Mouse (Mus musculus) layer of hippocampus, adult 8-10 months (tissue): Measurements from ENCODE around the gene 6330409D20Rik. TPM values are rescaled to one million over a fixed set of nuclear protein-coding genes. Genes with fewer than 3 reads are reported as not detected.

Source experiments
- DNase-seq, 2 experiments: peaks; one replicate each; pipeline ENCODE4 v3.0.0; 2022; ENCODE audit warnings: low spot score in 2 of 2
- microRNA-seq, 2 experiments: library from miRNA; unstranded; fragments of <30 nt; microRNA quantifications; one replicate each; pipeline ENCODE4 v1.2.0; 2022
- total RNA-seq, 4 experiments: library from RNA; stranded (reverse); gene quantifications; 2 replicates each; pipeline ENCODE4 v1.2.4; 2022

6330409D20Rik gene
- total RNA-seq, 4 experiments from 2014 or later, result 0.92 to 2.1 (median 1.5) TPM

DNA sequence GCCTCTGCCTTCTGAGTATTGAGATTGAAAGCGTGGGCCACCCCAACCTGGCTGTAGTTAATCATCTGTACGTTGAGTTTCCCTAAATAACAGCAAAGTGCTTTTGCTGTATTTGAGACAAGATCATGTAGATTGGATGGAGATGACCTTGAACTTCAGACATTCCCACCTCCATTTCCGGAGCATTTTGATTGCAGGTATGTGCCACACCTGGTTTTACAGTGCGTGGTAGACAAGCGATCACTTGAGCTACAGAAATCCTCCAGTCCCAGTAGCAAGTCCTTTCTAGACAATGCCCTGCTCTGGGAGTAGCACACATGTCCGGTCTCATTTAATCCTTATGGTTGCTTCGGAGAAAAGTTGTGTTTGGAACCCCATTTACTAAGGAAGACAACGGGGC, 37.8 kb downstream of the 6330409D20Rik start:
- no peak for DNase-seq

DNA sequence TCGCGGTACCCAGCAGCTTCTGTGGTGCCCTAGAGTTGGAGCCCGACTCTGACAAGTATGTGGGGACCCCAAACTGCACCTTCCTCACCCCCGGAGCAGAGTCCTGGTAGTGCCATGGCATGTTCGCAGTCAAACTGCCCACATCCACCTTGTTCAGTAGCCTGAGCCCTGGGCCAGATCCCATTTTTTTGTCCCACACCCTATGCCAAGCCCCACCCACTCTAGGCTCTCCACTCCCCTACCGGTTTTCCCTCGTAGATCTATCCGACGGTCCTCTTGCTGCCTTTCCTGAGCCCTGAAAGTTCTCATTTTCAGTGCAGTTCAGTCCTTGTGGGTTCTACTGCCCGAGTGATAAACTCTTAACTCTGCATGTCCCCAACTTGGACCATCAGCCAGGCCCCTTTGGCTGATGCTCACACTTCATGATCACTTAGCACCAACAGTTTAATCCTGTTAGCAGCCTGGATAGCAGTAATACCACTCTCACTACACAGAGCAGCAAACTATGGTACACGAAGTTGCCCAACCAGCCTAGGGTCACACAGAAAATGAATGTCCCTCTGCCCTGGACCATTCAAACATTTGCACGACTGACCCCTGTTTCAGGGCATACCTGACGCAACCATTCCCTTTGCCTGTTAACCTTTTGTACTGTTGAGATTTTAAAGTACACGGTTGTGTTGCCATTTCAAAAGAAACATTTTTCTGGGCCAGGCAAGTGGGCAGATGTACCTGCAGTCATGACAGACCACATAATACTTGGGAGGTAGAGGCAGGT, 39.7 kb downstream of the 6330409D20Rik start:
- DNase-seq, result no peak

DNA sequence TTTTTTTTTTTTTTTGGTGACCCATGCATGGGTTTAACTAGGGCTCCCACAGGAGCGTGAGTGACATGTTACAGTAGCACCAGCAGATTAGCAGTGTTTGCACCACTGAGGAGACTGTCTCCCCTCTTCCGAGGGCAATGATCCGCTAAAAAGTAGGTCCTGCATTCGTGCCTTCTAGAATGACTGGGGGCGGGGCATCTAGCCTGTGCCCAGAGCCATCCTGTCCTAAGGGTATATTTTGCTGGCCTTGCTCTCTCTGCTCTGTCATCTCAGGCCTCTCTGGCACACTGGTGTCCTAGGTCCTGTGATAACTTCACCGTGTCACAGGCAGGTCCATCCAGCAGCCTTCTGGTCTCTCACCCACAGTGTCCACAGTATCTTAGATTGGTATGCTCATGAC, 41.1 kb downstream of the 6330409D20Rik start:
- DNase-seq, result no peak

DNA sequence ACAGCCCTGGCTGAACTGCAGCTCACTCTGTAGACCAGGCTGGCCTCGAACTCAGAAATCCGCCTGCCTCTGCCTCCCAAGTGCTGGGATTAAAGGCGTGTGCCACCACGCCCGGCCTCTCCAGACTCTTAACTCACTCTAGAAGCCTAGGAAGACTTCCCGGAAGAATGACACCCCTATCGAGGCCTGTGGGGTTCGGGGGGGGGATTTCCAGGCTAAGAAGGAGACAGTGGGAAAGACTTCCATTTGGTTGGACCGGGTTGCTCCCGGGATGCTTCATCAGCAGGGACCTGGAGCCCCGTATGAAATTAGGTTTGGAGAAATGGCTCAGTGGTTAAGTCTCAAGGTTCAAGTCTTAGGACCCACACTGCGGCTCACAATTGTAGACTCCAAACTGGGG, 46.1 kb downstream of the 6330409D20Rik start:
- DNase-seq, result no peak

DNA sequence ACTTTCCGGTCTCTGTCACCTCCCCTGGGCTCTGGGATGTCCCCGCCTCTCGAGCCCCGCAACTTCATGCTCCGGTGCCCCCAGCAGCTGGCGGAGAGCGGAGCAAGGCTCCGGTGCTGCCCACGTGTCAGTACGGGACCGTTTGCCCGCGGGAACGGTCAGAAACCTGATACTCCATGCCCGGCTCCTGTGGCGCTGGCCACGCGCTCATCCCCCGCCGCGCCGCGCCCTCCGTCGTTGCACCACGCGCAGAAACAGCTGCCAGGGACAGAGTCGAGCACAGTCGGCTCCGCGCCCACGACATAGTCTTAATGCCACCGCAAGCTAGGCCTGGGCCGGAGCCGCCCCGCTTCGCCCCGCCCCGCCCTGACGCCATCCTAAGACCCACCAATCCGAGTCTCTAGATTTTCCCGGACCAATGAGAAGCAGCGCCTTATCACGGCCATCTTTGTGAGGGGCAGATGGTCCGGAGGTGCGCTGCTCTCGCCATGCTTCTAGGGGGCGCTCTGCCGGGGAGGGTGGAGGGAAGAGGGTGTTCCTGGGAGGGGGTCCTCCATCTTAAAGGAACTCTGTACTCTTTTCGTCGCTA, 46.9 kb downstream of the 6330409D20Rik start:
- peak; percentile 93 to 94 for DNase-seq

DNA sequence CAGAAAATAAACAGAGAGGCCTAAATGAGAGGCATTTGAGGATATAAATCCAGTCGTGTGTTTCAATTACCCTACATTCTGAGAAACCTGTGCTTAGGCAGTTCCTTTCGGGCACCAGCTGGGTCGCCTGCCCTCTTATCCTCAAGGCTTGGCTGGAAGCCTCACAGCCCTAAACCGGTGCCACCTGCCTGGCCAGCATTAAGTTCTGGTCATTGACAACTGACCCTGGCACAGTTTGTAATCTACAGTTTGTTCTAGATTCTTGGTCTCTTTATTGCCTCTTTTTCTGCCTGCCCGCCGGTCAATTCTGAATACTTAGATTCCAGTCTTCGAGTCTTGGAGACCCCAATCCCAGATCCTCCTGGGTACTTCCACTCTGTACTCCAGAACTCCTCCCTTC, 47.5 kb downstream of the 6330409D20Rik start:
- DNase-seq, result no peak

DNA sequence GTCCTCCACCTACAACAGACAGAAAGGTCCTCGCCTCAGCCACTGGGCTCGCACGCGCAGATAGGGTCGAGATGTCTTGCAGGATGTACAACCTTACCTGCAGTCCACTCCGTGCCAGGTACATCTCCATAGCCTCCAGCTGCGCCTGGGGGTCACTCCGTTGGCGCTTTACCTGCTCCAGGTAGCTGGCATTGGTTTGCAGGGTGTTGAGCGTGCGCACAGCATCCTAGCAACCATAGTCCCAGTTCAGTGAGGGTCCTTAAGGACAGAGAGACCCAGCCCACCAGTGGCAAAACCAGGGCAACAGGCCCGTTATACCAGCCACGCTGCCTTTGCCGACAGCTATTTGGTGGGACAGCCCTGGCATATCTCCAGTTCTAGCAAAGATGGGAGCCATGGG, 48.3 kb downstream of the 6330409D20Rik start:
- DNase-seq, result no peak

DNA sequence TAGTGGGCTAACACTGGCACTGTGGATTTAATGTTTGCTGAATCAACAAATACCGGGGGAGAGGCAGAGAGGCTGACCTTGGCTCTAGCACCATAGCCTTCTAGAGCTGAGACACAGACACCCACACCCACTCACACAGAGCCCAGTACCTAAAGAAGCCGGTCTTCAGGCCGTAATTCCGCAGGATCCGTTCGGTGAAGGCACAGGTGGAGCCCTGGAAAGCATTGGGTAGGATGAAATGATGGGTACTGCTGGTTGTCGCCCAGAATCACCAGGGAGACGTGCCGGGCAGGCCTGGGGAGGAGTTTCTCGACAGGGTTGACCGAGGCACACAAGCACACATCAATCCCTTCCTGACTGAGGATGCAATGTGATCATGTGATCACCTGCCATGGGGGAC, 49.8 kb downstream of the 6330409D20Rik start:
- no peak for DNase-seq

DNA sequence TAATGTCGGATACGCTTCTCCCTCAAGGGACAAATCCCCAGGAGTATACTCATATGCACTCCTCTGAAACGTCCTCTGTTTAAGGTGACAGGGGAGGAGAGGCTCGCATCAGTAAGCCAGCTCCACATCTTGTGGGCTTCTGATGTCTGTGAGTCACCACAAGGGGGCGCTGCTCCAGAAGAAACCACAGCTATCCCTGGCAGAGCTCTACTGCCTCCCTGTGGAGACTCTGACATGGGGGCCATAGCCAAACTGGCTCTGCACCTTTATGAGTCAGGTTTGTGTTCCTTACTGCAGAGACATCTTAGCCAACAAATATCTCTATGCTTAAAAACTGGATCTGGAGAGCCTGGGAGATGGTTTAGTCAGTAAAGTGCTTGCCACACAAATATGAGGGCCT, 51.4 kb downstream of the 6330409D20Rik start:
- DNase-seq, result peak; percentile 82 to 90

DNA sequence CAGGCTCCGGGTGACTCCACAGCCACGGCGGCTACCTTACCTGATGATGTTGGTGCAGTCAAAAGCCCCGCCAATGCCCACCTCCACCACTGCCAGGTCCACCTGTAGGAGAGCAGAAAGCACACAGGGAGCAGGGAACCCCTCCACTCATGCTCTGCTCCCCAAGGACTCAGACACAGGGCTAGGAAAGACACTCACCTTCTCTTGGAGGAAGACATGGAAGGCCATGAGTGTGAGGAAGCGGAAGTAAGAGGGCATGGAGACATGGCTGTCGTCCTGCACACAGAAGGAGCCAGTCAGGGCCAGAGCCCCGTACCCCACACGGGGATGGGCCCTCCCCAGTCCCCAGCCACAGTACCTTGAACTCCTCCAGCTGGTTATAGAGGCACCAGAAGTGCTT, 53.3 kb downstream of the 6330409D20Rik start:
- DNase-seq, result no peak

DNA sequence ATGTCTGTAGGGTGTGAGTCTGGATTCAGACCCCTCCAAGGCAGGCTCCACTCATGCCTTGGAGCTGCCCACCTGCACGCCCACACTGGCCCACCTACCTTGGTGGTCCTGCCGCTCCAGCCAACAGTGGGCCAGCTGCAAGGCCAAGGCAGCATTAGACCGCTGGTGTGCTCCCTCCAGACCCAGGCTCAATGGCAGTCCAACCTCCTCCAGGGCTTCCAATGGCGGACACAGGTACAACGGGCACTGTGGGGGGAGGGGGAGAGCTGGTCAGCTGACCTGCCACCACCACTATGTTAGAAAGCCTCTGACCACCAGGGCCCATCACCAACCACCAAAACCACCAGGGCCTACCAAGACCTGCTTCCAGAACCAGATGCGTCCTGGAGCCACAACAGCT, 54.2 kb downstream of the 6330409D20Rik start:
- no peak for DNase-seq

DNA sequence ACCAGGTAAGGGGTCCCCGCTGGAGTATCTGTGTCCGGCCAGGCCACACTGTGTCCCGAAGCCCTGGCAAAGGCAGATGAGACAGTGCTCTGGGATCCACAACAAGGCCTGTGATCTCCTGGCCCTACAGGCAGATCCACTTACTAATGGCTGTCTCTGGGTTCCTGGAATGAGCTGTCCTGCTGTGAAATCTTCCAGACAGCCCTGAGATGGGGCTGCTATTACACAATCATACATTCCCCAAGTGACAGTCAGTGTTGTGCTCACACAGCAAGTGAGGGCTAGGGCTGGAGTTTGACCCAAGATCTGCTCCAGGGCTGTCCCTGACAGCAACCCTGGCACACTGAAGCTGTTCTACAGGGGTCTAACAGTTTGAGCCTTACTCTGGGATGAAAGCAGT, 55.0 kb downstream of the 6330409D20Rik start:
- no peak for DNase-seq

DNA sequence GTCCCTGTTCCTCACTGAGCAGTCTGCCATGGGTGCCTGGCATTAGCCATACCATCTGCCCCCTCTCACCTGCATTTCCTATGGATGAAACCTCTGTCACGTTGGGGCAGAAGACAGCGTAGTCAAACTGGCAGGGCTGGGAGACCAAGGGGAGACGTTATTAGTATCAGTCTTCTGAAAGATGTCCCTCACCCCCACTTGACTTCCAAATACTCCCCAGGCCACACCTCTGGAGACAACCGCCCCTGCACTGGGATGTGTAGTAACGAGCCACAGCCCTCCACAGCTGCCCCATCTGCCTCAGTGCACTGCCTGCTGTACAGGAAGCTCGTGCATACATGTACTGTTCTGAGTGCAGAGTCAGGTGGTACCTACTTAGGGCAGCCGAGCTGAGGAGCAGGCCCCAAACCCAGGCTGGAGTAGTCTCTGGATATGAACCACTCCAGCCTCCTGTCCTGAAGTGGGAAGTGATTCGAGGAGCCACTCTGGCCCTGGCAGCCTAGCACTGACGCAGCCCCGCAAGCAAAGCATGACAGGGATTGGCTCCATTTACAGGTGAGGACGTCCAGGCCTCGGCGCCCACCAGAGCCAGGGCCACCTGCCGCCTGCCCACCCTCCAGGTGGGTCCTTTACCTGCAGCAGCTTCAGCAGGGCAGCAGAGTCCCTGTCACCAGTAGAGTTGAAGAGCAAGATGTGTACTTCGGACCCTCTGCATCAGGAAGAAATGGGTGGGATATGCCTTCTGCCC, 56.0 kb downstream of the 6330409D20Rik start:
- no peak for DNase-seq

DNA sequence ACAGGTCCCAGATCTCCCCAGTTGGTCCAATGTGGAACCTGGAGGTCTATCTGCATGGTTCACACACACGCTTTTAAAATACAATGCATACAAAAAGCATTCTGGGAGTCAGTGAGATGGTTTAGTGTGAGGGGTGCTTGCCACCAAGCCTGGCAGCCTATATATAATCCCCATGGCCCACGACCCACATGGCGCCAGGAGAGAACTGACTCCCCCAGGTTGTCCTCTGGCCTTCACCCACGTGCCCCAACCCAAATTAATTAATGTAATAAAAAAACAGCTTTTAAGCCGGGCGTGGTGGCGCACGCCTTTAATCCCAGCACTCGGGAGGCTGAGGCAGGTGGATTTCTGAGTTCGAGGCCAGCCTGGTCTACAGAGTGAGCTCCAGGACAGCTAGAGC, 57.1 kb downstream of the 6330409D20Rik start:
- no peak for DNase-seq

DNA sequence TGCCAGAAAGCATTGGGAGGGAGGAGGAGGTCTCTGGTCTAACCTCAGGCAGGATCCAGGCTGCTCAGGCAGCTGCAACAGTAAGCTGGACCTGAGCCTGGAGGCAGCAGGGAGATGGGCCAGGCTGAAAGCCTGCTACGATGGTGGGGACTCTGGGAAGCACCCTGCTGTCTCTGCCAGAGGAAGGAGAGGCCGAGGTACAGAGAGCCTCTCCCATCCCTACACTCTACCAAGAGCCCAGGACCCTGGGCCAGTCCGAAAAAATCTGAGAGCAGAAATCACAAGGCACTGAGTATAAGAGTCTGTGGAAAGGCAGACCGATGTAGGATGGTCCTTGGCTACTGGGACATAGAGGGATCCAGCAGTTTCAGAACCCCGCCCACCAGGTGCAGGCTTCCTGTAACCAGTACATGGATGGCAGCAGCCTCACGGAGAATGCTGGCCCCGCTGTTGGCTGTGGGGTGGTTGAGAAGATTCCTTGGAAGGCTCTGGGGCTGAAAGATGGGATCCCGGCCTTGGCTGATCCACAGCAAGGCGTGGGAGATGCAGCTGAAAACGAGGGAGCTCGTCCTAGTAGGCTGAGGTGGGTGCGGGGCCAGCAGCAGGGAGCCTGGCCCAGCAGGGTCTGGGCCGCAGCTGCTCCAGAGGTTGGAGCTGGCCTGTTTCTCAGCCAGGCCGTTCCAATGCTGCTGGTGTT, 57.9 kb downstream of the 6330409D20Rik start:
- DNase-seq, result no peak

Small RNA genes within 50 kb of the gene (microRNA-seq; reads per million reads assigned to microRNA genes)
- 0 to 0.25 reads per million in 2 experiments for gene Mir2861
- gene Mir3960, result 0 to 0.32 reads per million in 2 experiments
- 0 to 0.64 reads per million in 2 experiments for gene Mir8093

Other genes with a start within 250 kb of the 6330409D20Rik start
- gene Fam102a, start 205.7 kb downstream of the 6330409D20Rik start, total RNA-seq, result 10 to 100 TPM; 69.9 to 81.1 (median 75.7) TPM
- 10 to 100 TPM; 73.1 to 87.1 (median 74.8) TPM for gene Dpm2, start 170.2 kb downstream of the 6330409D20Rik start, total RNA-seq
- 1 to 10 TPM; 4.0 to 5.2 (median 4.5) TPM for gene Pip5kl1, start 166.2 kb downstream of the 6330409D20Rik start, total RNA-seq
- under 1 TPM; 0.23 to 0.74 (median 0.40) TPM for gene 9430097D07Rik, start 165.3 kb downstream of the 6330409D20Rik start, total RNA-seq
- gene St6galnac4, start 153.9 kb downstream of the 6330409D20Rik start, total RNA-seq, result 10 to 100 TPM; 36.1 to 48.6 (median 40.3) TPM
- 100 to 1,000 TPM; 110 to 144 (median 116) TPM for gene St6galnac6, start 141.3 kb downstream of the 6330409D20Rik start, total RNA-seq
- gene Ak1, start 119.3 kb downstream of the 6330409D20Rik start, total RNA-seq, result 100 to 1,000 TPM; 116 to 131 (median 119) TPM
- gene Eng, start 94.4 kb downstream of the 6330409D20Rik start, total RNA-seq, result 10 to 100 TPM; 18.2 to 24.8 (median 18.7) TPM
- 10 to 100 TPM in 3 of 4 experiments, 1 to 10 TPM in 1; 7.6 to 17.7 (median 11.4) TPM for gene Fpgs, start 36.9 kb downstream of the 6330409D20Rik start, total RNA-seq
- 100 to 1,000 TPM; 102 to 129 (median 111) TPM for gene Cdk9, start 27.9 kb downstream of the 6330409D20Rik start, total RNA-seq
- gene Sh2d3c, start 20.0 kb downstream of the 6330409D20Rik start, total RNA-seq, result 10 to 100 TPM; 18.5 to 23.8 (median 21.0) TPM
- gene Tor2a, start 16.2 kb upstream of the 6330409D20Rik start, total RNA-seq, result 10 to 100 TPM; 28.6 to 33.5 (median 31.1) TPM
- gene Ttc16, start 34.6 kb upstream of the 6330409D20Rik start, total RNA-seq, result 1 to 10 TPM in 2 of 4 experiments, under 1 TPM in 2; 0.52 to 1.6 (median 1.1) TPM
- gene Ptrh1, start 34.8 kb upstream of the 6330409D20Rik start, total RNA-seq, result 1 to 10 TPM; 4.5 to 7.0 (median 5.8) TPM
- gene Cfap157, start 43.4 kb upstream of the 6330409D20Rik start, total RNA-seq, result 1 to 10 TPM in 3 of 4 experiments, under 1 TPM in 1; 0.66 to 1.9 (median 1.2) TPM
- gene Stxbp1, start 106.2 kb upstream of the 6330409D20Rik start, total RNA-seq, result 100 to 1,000 TPM; 583 to 634 (median 610) TPM
- 10 to 100 TPM; 21.8 to 39.3 (median 32.1) TPM for gene Fam129b, start 135.1 kb upstream of the 6330409D20Rik start, total RNA-seq
- 100 to 1,000 TPM; 120 to 150 (median 129) TPM for gene Rpl12, start 220.5 kb upstream of the 6330409D20Rik start, total RNA-seq
- 10 to 100 TPM; 35.1 to 39.9 (median 38.6) TPM for gene Lrsam1, start 220.6 kb upstream of the 6330409D20Rik start, total RNA-seq
- gene Slc2a8, start 241.1 kb upstream of the 6330409D20Rik start, total RNA-seq, result 10 to 100 TPM; 19.7 to 23.1 (median 21.8) TPM